Mouse (Mus musculus) CH12.LX (cell line): Measurements from ENCODE around the gene Cs. TPM values are rescaled to one million over a fixed set of nuclear protein-coding genes. Genes with fewer than 3 reads are reported as not detected.

Experiments used
- DNase-seq: peaks from one replicate; pipeline ENCODE4 v3.0.0-alpha.2; 2013; ENCODE audit errors: extremely low read depth
- H3K27ac ChIP-seq: 2 replicates; pipeline ENCODE4 v1.5.1; 2012; ENCODE audit warnings: low read depth, mild to moderate bottlenecking, control low read depth, moderate library complexity; ENCODE audit not compliant: insufficient read depth
- H3K27me3 ChIP-seq: replicated peaks from 2 replicates; pipeline ENCODE3; 2012; ENCODE audit warnings: inconsistent platforms
- H3K36me3 ChIP-seq, 2 experiments: replicated peaks in 1 of 2; 2 replicates each; pipeline versions ENCODE3 to v1.6.1; 2012; ENCODE audit warnings: inconsistent platforms in 1 of 2, low read length in 1 of 2, mild to moderate bottlenecking in 1 of 2, mixed read lengths in 1 of 2, moderate library complexity in 1 of 2; ENCODE audit not compliant: control insufficient read depth in 1 of 2, insufficient read depth in 1 of 2
- H3K4me1 ChIP-seq, 2 experiments: 2 replicates each; pipeline ENCODE4 v1.6.1; 2012; ENCODE audit warnings: inconsistent platforms in 1 of 2, moderate library complexity in 1 of 2; ENCODE audit not compliant: insufficient read depth in 2 of 2, control insufficient read depth in 1 of 2
- H3K4me2 ChIP-seq: 2 replicates; pipeline ENCODE4 v1.6.1; 2012; ENCODE audit warnings: low read depth, mild to moderate bottlenecking, control low read depth; ENCODE audit not compliant: poor library complexity, insufficient read depth, severe bottlenecking
- H3K4me3 ChIP-seq, 3 experiments: fragments of 150-350 bp in 1 of 3; sonication (generic) in 1 of 3; replicated peaks in 1 of 3; 2 replicates each; pipeline versions ENCODE3 to v1.5.1; 2011 to 2012; ENCODE audit warnings: low read depth in 2 of 3, low read length in 2 of 3, mild to moderate bottlenecking in 2 of 3, moderate library complexity in 2 of 3, control low read depth in 1 of 3, improper control_type of control experiment in 1 of 3, inconsistent platforms in 1 of 3, mixed read lengths in 1 of 3; ENCODE audit not compliant: poor library complexity in 1 of 3
- H3K79me2 ChIP-seq: replicated peaks from 2 replicates; pipeline ENCODE4 v1.6.1; 2012; ENCODE audit warnings: mild to moderate bottlenecking, moderate library complexity; ENCODE audit not compliant: control insufficient read depth, poor library complexity, insufficient read depth, severe bottlenecking; ENCODE audit errors: extremely low read depth
- H3K9ac ChIP-seq: 2 replicates; pipeline ENCODE4 v1.6.1; 2012; ENCODE audit warnings: low read depth, mild to moderate bottlenecking, control low read depth, moderate library complexity; ENCODE audit not compliant: insufficient read depth
- H3K9me3 ChIP-seq: replicated peaks from 2 replicates; pipeline ENCODE3; 2012; ENCODE audit warnings: low read length, inconsistent platforms, mixed read lengths
- BHLHE40 ChIP-seq: IDR thresholded peaks from 2 replicates; pipeline ENCODE4 v1.6.1; 2011; ENCODE audit warnings: mild to moderate bottlenecking, low read depth, low read length, improper control_type of control experiment
- CHD2 ChIP-seq: IDR thresholded peaks from 2 replicates; pipeline ENCODE4 v1.6.1; 2011; ENCODE audit warnings: low read length, improper control_type of control experiment
- ELF1 ChIP-seq: IDR thresholded peaks from 2 replicates; pipeline ENCODE4 v1.6.1; 2014; ENCODE audit warnings: low read depth, mild to moderate bottlenecking, inconsistent platforms, low read length, improper control_type of control experiment
- EP300 ChIP-seq: IDR thresholded peaks from 2 replicates; pipeline ENCODE4 v1.6.1; 2011; ENCODE audit warnings: low read length, improper control_type of control experiment
- GABPA ChIP-seq: IDR thresholded peaks from 2 replicates; pipeline ENCODE4 v1.6.1; 2012; ENCODE audit warnings: low read depth, low read length, improper control_type of control experiment, inconsistent platforms; ENCODE audit not compliant: insufficient replicate concordance
- RAD21 ChIP-seq: IDR thresholded peaks from 2 replicates; pipeline ENCODE4 v1.6.1; 2011; ENCODE audit warnings: low read depth, mild to moderate bottlenecking, low read length, improper control_type of control experiment, moderate library complexity
- TBP ChIP-seq: conservative IDR thresholded peaks from 2 replicates; pipeline ENCODE4 v1.6.1; 2011; ENCODE audit warnings: low read depth, low read length, improper control_type of control experiment
- TCF12 ChIP-seq: IDR thresholded peaks from 2 replicates; pipeline ENCODE4 v1.6.1; 2014; ENCODE audit warnings: low read depth, mild to moderate bottlenecking, inconsistent platforms, low read length, improper control_type of control experiment
- ZC3H11A ChIP-seq: IDR thresholded peaks from 2 replicates; pipeline ENCODE4 v1.6.1; 2012; ENCODE audit warnings: low read depth, mild to moderate bottlenecking, inconsistent platforms, low read length, improper control_type of control experiment
- dilution Hi-C: fragments of 300-500 bp; cut with MboI; formaldehyde crosslinking; loops from 2 replicates; pipeline ENCODE4 v1.14.3; 2020; ENCODE audit warnings: low sequenced_read_pairs; ENCODE audit not compliant: extremely low pct_unique_long_range_greater_than_20kb, extremely low pct_ligation_motif_present
- in situ Hi-C: fragments of 300-500 bp; cut with MboI; formaldehyde crosslinking; loops from 3 replicates; pipeline ENCODE4 v1.14.3; 2019; ENCODE audit warnings: low sequenced_read_pairs, low pct_ligation_motif_present, low pct_unique_long_range_greater_than_20kb, mixed read lengths
- polyA plus RNA-seq: library from polyadenylated mRNA; unstranded; fragments of >175 nt; gene quantifications from 2 replicates; pipeline ENCODE4 v1.2.1, GENCODE M21; 2012; ENCODE audit warnings: low read depth; ENCODE audit not compliant: insufficient read length
- total RNA-seq, 2 experiments: library from RNA; depleted of rRNA; stranded (reverse); fragments of 300-350 nt in 1 of 2; fragments of >200 nt in 1 of 2; gene quantifications; 2 replicates each; pipeline ENCODE4 v1.2.3; 2012 to 2014

Cs gene
- total and polyA plus RNA-seq, 3 experiments: 131 to 240 (median 145) TPM

GRCm38 (mm10) chr10:128412055-128412381 is 74.5 kb downstream of the Cs start:
- Histone ChIP-seq H3K9ac (peak overlapping the region; percentile 87), H3K79me2 (peaks cover 20% of the 10 kb centered on the region), H3K9me3 (no peaks in the 10 kb centered on the region), H3K27me3 (no peaks in the 10 kb centered on the region), H3K4me2 (peak overlapping the region; percentile 60), H3K36me3 (peaks cover 14 to 45% of the 10 kb centered on the region in 2 experiments), H3K4me3 (peak overlapping the region; percentile 77 to 92 (median 92)), H3K27ac (0 out of 2 replicates have a peak overlapping the region, but pooled peaks have one; percentile 17), H3K4me1 (peaks cover 8 to 29% of the 10 kb centered on the region in 2 experiments; a peak in 3 of 4 replicates)
- no peak for DNase-seq
- dilution Hi-C loops: no loop called here
- in situ Hi-C loops: no loop called here
- TF ChIP-seq GABPA (no peak), EP300 (no peak), ELF1 (no peak), ZC3H11A (no peak), CHD2 (no peak), TCF12 (no peak), BHLHE40 (no peak), RAD21 (no peak), TBP (no peak)

Other genes with a start within 250 kb of the Cs start
Only the 20 nearest of the 24 such genes appear.
- 9.4 and 9.8 TPM in 2 replicates for gene Rbms2, start 157.4 kb upstream of the Cs start, total RNA-seq (2012; rRNA removed)
- 8.5 and 9.1 TPM in 2 replicates for gene Rbms2, start 157.4 kb upstream of the Cs start, total RNA-seq (2014; rRNA removed)
- 36.6 and 48.2 TPM in 2 replicates for gene Rbms2, start 157.4 kb upstream of the Cs start, polyA plus RNA-seq
- 1.8 and 2.2 TPM in 2 replicates for gene Gls2, start 143.3 kb upstream of the Cs start, total RNA-seq (2012; rRNA removed)
- gene Gls2, start 143.3 kb upstream of the Cs start, total RNA-seq (2014; rRNA removed): 1.9 and 2.0 TPM in 2 replicates
- gene Gls2, start 143.3 kb upstream of the Cs start, polyA plus RNA-seq: 0.86 and 1.8 TPM in 2 replicates
- 24.2 and 32.4 TPM in 2 replicates for gene Spryd4, start 125.9 kb upstream of the Cs start, total RNA-seq (2012; rRNA removed)
- 48.8 and 50.2 TPM in 2 replicates for gene Spryd4, start 125.9 kb upstream of the Cs start, total RNA-seq (2014; rRNA removed)
- 38.6 and 39.2 TPM in 2 replicates for gene Spryd4, start 125.9 kb upstream of the Cs start, polyA plus RNA-seq
- gene Mip, start 111.9 kb upstream of the Cs start, total RNA-seq (2012; rRNA removed): not detected in 2 replicates
- gene Mip, start 111.9 kb upstream of the Cs start, total RNA-seq (2014; rRNA removed): not detected in 2 replicates
- gene Mip, start 111.9 kb upstream of the Cs start, polyA plus RNA-seq: not detected in 2 replicates
- 47.2 and 51.5 TPM in 2 replicates for gene Timeless, start 105.7 kb upstream of the Cs start, total RNA-seq (2012; rRNA removed)
- gene Timeless, start 105.7 kb upstream of the Cs start, total RNA-seq (2014; rRNA removed): 31.7 and 38.6 TPM in 2 replicates
- 65.9 and 80.3 TPM in 2 replicates for gene Timeless, start 105.7 kb upstream of the Cs start, polyA plus RNA-seq
- 0.30 and 0.80 TPM in 2 replicates for gene Apon, start 83.6 kb upstream of the Cs start, total RNA-seq (2012; rRNA removed)
- 0.62 and 1.2 TPM in 2 replicates for gene Apon, start 83.6 kb upstream of the Cs start, total RNA-seq (2014; rRNA removed)
- 0.80 and 1.7 TPM in 2 replicates for gene Apon, start 83.6 kb upstream of the Cs start, polyA plus RNA-seq
- 1.0 and 1.3 TPM in 2 replicates for gene Apof, start 69.1 kb upstream of the Cs start, total RNA-seq (2012; rRNA removed)
- 0.63 and 0.66 TPM in 2 replicates for gene Apof, start 69.1 kb upstream of the Cs start, total RNA-seq (2014; rRNA removed)
- 0.99 and 1.1 TPM in 2 replicates for gene Apof, start 69.1 kb upstream of the Cs start, polyA plus RNA-seq
- 12.5 and 14.6 TPM in 2 replicates for gene Stat2, start 67.2 kb upstream of the Cs start, total RNA-seq (2012; rRNA removed)
- 2.7 and 3.3 TPM in 2 replicates for gene Stat2, start 67.2 kb upstream of the Cs start, total RNA-seq (2014; rRNA removed)
- 11.6 and 12.5 TPM in 2 replicates for gene Stat2, start 67.2 kb upstream of the Cs start, polyA plus RNA-seq
- gene Il23a, start 39.0 kb upstream of the Cs start, total RNA-seq (2012; rRNA removed): 1.2 and 3.6 TPM in 2 replicates
- 0.32 and 0.41 TPM in 2 replicates for gene Il23a, start 39.0 kb upstream of the Cs start, total RNA-seq (2014; rRNA removed)
- 0.30 and 0.49 TPM in 2 replicates for gene Il23a, start 39.0 kb upstream of the Cs start, polyA plus RNA-seq
- 8.1 and 11.0 TPM in 2 replicates for gene Pan2, start 34.4 kb upstream of the Cs start, total RNA-seq (2012; rRNA removed)
- 9.4 and 10.6 TPM in 2 replicates for gene Pan2, start 34.4 kb upstream of the Cs start, total RNA-seq (2014; rRNA removed)
- 16.1 and 18.5 TPM in 2 replicates for gene Pan2, start 34.4 kb upstream of the Cs start, polyA plus RNA-seq
- 91.0 and 111 TPM in 2 replicates for gene Cnpy2, start 15.3 kb upstream of the Cs start, total RNA-seq (2012; rRNA removed)
- 64.9 and 72.0 TPM in 2 replicates for gene Cnpy2, start 15.3 kb upstream of the Cs start, total RNA-seq (2014; rRNA removed)
- gene Cnpy2, start 15.3 kb upstream of the Cs start, polyA plus RNA-seq: 98.9 and 107 TPM in 2 replicates
- gene Coq10a, start 31.3 kb downstream of the Cs start, total RNA-seq (2012; rRNA removed): 8.4 and 11.1 TPM in 2 replicates
- 5.7 and 7.7 TPM in 2 replicates for gene Coq10a, start 31.3 kb downstream of the Cs start, total RNA-seq (2014; rRNA removed)
- gene Coq10a, start 31.3 kb downstream of the Cs start, polyA plus RNA-seq: 8.6 and 12.1 TPM in 2 replicates
- 15.3 and 15.8 TPM in 2 replicates for gene Ankrd52, start 39.4 kb downstream of the Cs start, total RNA-seq (2012; rRNA removed)
- gene Ankrd52, start 39.4 kb downstream of the Cs start, total RNA-seq (2014; rRNA removed): 3.5 and 4.3 TPM in 2 replicates
- gene Ankrd52, start 39.4 kb downstream of the Cs start, polyA plus RNA-seq: 45.9 and 51.0 TPM in 2 replicates
- 0.21 TPM in 1 of 2 replicates, not detected in the other for gene Slc39a5, start 63.5 kb downstream of the Cs start, total RNA-seq (2012; rRNA removed)
- gene Slc39a5, start 63.5 kb downstream of the Cs start, total RNA-seq (2014; rRNA removed): not detected in 2 replicates
- 0.11 TPM in 1 of 2 replicates, not detected in the other for gene Slc39a5, start 63.5 kb downstream of the Cs start, polyA plus RNA-seq
- 43.7 and 45.8 TPM in 2 replicates for gene Nabp2, start 73.8 kb downstream of the Cs start, total RNA-seq (2012; rRNA removed)
- 40.3 and 46.9 TPM in 2 replicates for gene Nabp2, start 73.8 kb downstream of the Cs start, total RNA-seq (2014; rRNA removed)
- gene Nabp2, start 73.8 kb downstream of the Cs start, polyA plus RNA-seq: 123 and 147 TPM in 2 replicates
- gene Rnf41, start 73.9 kb downstream of the Cs start, total RNA-seq (2012; rRNA removed): 19.9 and 20.1 TPM in 2 replicates
- gene Rnf41, start 73.9 kb downstream of the Cs start, total RNA-seq (2014; rRNA removed): 15.3 and 15.9 TPM in 2 replicates
- gene Rnf41, start 73.9 kb downstream of the Cs start, polyA plus RNA-seq: 17.4 TPM in 2 replicates
- 20.2 and 24.8 TPM in 2 replicates for gene Smarcc2, start 121.5 kb downstream of the Cs start, total RNA-seq (2012; rRNA removed)
- 6.1 and 7.5 TPM in 2 replicates for gene Smarcc2, start 121.5 kb downstream of the Cs start, total RNA-seq (2014; rRNA removed)
- 39.8 and 42.6 TPM in 2 replicates for gene Smarcc2, start 121.5 kb downstream of the Cs start, polyA plus RNA-seq
- 555 and 601 TPM in 2 replicates for gene Myl6, start 156.4 kb downstream of the Cs start, total RNA-seq (2012; rRNA removed)
- 560 and 610 TPM in 2 replicates for gene Myl6, start 156.4 kb downstream of the Cs start, total RNA-seq (2014; rRNA removed)
- gene Myl6, start 156.4 kb downstream of the Cs start, polyA plus RNA-seq: 366 and 413 TPM in 2 replicates
- 2.5 and 2.6 TPM in 2 replicates for gene Myl6b, start 161.0 kb downstream of the Cs start, total RNA-seq (2012; rRNA removed)
- 0.39 and 1.1 TPM in 2 replicates for gene Myl6b, start 161.0 kb downstream of the Cs start, total RNA-seq (2014; rRNA removed)
- gene Myl6b, start 161.0 kb downstream of the Cs start, polyA plus RNA-seq: 3.2 and 3.9 TPM in 2 replicates
- gene Esyt1, start 188.1 kb downstream of the Cs start, total RNA-seq (2012; rRNA removed): 43.2 and 48.0 TPM in 2 replicates
- 20.2 and 20.6 TPM in 2 replicates for gene Esyt1, start 188.1 kb downstream of the Cs start, total RNA-seq (2014; rRNA removed)
- 33.0 and 38.2 TPM in 2 replicates for gene Esyt1, start 188.1 kb downstream of the Cs start, polyA plus RNA-seq